Mouse (Mus musculus): ENCODE measurements around the gene Adcy7.
A peak's percentile ranks its signal among the peaks of the same experiment; 100 is the strongest.

Gene Adcy7

DNA sequence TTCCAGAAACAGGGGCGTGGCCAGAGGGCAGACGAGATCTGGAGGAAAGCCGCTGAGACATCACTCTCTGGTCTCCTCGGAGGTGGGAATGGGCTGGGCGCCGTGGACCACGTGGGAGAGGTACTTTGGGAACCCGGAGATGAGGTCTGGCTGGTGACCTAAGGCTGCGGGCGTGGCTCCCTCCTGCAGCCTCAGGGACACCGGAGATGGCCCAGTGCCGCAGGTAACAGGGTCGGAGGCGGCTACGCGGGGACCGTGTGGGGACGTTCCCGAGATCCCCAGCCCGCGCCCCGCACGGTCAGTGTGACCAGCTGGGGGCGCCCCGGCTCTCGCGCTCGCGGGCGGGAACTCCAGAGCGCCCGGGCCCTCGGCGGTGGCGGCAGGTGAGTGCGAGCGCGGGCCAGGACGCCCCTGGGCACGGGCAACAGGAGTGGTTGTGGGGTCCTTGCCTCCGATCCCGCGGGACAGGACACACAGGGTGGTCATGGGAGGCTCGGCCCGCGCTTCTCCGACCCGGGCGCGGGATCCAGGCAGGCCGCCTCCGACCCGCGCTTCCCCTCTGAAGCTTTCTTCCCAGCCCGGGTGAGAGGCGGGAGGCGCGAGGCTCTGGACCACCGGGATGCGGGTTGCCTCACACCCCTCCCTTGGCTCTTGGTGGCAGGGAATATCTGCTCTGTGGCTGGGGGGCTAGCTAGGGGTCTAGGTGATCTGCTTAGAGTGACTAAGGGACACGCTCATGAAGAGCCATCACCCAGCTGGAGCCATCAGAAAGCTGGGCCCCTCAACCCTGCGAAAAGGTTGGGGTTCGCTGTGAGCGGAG is at the start of gene Adcy7:
Gene Adcy7 (plus strand): TSS at position 173 of the 820 bp plus-strand sequence.
- peak; percentile 45 for DNase-seq

DNA sequence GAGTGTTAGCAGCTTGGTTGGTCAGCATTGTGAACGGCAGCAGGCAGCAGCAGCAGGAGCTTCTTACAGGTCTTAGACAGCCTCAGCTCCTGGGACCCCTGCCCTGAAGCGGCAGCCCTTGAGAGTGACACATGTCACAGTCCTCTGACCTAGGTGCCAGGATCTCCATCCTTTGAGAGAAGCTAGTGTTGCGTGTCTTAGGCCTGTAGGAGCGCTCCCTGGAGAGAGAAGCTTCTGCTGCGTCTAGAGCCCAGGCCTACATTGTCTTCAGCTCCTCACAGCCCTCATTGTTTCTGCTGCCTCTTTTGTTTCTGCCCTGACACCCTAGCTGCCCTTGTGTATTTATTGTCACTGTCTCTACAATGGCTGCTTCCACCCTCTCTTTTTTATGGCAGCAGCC is 46.8 kb upstream of the Adcy7 start:
- DNase-seq, result no peak

DNA sequence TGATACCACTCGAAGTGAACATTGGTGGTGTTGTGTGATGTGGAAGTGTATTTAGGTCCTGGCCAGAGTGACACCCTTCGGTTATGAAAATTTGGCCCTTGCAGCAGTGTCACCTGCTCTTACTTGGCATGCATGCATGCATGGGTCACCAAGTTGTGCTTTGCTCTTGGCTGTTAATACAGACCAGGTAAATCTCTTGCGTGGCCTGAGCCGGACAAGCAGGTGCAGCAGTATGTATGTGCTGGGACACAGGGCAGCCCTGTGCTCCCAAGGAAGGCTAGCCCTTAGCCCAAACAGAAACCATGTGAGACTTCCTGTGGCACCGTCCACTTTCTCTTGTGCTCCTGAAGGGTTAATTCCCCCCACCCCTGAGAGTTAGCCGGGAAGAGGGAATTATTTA is 44.4 kb upstream of the Adcy7 start:
- peak; percentile 19 for DNase-seq

DNA sequence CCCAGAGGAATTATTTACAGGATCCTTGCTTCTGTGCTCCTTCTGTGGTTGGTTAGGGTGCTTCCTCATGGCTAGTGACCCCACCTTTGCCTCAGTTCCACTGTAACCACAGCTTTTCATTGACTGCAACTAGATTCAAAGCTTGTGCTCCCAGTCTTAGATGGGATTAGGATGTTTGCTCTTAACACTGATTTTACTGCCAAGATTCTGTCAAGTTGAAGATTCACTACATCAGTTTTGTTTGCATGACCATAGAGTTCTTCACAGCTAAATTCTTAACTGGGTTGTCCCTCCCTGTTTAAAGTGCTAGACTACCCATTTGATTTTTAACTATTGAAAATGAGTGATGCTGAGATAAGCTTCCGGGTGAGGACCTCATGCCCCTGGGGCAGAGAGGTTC is 43.9 kb upstream of the Adcy7 start:
- no peak for DNase-seq

DNA sequence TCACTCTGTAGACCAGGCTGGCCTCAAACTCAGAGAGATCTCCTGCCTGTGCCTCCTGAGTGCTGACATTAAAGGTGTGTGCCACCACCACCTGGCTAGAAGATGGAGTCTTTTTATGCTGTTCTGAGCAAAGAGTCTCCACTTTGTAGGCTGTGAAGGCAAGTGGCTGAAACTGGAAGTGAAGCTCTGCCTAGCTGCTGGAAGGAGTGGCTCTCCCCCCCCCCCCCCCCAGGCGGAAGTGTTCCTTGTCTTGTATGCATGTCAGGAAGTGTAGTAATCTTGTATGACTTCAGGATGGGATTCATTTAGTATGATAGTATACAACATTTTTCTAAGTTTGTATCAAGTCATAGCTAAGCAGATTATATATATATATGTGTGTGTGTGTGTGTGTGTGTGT is 43.4 kb upstream of the Adcy7 start:
- no peak for DNase-seq

DNA sequence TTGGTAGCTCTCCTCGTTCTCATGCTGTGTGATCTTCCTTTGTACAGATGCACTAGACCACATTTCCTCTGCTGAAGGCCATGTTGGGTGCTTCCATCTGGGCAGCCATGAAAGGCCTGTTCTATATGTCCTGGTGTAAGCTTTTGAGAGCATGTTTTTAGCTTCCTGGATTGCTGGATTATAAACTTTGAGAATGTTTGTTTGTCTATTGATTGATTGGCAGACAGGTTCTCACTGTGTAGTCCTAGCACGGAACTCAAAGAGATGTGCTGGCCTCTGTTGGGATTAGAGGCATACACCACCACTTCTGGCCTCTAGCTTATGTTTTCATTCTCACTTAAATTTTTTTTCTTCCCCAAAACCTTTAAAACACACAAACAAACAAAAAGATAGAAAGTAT is 35.5 kb upstream of the Adcy7 start:
- DNase-seq, result no peak

DNA sequence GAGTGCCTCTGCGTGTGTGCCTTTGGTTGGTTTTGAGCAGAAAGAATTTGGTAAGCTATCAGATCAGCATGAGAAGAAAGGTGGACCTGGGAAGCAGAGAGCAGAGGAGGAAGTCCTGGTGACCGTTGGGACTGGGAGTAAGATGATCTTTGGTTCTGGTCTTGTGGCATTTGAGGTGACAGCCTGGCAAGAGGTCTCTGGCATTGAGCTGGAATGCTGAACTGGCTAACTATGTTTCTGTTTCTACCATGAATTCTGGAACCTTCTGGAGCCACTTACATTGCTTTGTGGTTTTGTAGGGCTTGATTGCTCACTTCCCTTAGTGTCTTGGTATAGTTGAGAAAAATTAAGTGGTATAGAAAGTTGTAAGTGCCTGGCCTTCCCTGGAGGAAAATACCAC is 34.6 kb upstream of the Adcy7 start:
- no peak for DNase-seq

DNA sequence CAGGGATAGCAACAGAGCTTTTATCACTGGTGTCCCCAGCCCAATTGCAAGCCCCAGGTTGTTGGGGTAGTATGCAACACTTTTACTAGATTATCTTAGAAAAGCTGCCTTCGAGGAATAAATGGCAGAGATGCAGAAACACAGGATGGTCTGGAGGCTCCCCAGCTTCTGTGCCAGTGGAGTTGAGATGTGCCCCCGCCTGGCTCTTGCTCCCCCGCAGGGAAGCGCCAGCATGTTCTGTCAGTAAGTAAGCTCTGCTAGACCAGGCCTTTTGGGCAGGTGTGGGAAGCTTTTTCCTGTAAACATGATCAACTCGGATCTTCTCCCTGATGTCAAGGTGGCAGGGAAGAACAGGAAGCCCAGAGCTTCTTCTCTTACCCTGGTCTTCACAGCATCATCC is 32.9 kb upstream of the Adcy7 start:
- DNase-seq, result no peak

DNA sequence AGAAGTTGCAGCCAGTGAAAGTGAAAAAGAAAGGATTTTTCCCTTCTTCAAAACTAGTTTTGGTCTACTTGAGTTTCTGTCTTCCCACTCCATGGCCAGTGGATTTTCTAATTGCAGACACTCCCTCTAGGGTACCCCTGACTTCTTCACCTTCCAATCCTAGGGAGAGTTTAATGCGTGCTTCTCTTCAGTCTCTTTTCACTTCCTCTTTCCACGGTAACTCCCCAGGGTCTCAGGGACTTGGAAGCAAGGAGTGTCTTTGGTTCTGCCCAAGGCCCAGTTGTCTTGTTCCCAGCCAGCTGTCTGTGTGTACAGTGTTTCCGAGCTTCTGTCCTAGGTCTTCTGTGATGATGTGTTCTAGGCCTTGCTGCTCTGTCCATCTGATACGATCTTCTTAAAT is 30.3 kb upstream of the Adcy7 start:
- DNase-seq, result no peak

DNA sequence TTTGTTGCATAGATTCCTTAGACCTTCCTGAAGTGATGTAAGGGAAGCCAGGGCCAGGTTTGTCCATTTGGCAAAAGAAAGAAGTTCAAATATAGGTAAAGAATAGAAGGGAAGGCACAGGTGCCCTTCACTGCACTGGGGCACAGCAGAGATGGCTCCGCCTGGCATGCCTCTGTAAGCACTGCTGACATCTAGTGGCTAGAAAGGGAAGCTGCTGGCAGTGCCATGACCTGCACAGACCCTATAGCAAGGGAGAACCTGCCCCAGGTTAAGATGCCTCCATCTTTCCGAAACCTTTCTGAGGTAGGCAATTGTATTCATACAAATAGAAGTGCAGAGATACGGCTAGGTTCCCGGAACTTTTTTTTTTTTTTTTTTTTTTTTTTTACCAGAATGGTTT is 27.9 kb upstream of the Adcy7 start:
- DNase-seq, result peak; percentile 55

DNA sequence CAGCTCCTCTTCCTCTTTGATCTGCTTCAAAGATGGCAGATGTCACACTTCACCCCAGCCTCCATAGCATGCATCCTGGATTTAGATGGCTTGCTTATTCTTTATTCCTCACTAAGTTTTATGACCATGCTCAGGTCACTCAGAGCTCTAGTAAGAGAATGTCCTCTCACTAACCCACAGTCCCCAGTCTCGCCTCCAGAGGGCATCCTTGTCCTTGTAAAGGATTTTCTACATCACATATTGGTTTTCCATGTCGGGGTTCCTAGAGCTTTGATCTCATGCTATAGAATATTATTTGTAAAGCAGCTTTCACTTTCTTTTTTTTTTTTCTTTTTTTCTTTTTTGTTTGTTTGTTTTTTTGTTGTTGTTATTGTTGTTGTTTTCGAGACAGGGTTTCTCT is 19.4 kb upstream of the Adcy7 start:
- DNase-seq, result no peak

DNA sequence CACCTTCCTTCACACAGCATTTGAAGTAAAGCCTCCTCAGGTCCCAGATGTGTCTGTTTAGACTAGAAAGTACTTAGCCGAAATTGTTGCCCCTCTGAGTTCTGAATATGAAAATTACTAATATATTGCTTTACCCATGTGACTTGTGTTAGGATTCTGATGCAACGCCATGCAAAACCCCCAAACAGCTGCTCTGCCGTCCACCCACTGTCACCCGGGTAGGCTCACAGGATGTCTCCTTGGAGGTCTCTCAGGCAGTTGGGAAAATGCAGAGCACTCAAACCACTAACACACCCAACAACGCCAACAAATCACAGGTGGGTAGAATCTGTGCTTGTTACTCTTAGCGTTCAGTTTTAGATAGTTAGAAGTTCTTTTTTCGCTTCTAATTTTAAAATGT is 17.2 kb upstream of the Adcy7 start:
- no peak for DNase-seq

DNA sequence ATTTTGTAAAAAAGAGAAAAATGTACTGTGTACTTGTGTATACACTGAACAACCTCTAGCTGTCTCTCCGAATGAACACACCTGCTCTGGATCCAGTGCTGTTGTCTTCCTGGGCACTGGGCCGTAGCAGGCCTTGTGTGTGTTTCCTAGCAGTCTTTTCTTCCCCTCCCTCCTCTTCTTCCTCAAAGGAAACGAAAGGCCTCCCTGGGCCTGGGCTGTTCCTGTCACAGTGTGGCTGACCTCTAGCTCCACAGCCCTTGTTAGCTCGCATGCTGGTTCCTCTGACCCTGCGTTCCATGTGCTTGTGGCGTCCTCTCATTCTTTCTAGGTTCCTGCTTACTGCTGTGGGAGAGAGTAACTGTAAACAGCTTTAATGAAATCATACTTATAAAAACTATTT is 14.2 kb upstream of the Adcy7 start:
- no peak for DNase-seq

DNA sequence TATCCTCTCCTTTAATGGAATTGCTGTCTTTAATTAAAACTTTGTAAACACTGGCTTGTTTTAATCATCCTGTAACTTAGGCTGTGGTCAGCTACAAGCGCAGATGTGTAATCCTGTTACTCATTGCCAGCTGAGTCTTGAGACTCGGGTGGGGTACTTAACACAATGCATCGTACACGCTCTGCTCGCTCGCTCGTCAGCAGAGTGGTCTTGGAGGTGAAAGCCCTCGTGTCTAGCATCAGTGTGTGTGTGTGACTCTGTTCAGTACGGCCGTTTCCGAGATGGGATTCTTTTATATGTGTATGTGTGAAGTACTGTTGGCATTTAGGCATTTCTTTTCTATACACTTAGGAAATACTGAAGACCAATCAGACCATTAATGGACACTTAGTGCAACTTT is 13.7 kb upstream of the Adcy7 start:
- DNase-seq, result no peak

DNA sequence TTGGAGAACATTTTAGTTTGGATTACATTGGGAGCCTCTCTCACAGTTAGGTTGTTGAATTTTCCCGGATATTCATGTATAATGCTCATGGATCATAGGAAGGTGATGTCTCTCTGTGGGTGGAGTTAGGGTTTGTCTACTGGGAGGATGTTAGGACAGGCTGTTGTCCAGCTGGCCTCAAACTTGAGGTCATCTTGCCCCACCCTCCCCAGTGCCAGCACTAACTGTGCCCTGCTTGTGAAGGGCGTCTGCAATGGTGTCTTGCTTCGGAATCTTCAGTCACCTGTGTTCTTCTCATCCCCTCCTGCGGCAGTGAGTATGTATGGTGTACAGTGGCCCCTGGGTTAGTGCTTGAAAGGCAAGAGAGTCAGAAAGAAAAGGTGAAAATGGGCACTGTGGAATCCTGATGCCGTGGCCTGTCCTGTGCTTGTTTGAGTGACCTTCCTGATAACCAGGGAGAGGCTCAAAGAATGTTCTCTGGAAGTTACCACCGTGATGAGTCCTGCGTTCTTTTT is 11.7 kb upstream of the Adcy7 start:
- DNase-seq, result no peak

DNA sequence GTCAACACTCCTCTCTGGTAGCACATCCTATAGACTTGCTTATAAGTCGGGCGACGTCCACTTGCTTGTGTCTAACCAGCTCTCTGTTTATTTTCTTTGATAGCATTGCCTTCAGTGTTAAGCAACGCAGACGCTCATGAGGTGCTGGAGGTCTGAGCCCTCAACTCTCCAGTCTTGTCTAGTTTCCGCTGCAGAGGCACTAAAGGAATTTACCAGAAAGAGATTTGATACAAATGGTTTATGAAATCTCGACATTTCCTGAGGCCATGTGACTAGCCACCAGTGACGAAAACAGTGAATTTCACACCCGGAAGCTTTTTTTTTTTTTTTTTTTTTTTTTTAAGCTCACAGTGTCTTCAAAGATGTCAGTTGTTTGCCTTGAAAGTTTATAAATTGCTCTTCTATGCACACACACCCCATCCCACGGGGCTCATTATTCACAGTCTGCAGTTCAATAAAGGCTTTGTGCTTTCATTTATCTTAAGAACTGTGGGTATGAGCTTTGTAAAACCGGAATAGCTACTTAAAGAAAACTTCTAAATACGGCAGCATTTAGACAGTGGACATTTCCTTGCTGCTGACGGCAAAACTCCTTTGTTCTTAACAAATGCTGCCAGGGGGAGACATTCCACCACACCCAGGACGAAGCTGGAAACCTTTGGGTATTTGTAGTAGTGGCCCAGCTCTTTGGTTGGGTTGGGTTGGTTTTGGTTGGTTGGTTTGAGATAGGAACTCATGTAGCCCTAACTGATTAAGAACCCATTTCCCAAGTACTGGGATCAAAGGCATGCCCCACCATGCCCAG is 9.2 kb upstream of the Adcy7 start:
- DNase-seq, result no peak

DNA sequence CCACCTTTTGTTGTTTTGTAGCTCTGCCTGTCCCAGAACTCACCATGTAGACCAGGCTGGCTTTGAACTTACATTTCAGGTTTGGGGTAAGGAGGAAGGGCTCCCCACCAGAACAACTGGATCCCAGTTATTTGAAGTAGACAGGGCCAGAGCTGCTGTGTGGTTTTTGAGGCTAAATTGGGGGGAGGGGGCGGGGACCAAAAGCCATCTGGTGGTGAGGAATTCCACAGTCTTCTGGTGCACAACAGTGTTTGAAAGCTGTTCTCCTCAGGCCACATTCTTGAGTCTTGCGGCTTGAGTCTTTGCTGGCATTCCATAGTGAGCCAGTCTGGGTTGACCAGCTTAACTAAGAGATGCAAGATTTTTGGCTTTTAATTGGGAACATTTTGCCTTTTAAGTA is 6.7 kb upstream of the Adcy7 start:
- DNase-seq, result no peak

DNA sequence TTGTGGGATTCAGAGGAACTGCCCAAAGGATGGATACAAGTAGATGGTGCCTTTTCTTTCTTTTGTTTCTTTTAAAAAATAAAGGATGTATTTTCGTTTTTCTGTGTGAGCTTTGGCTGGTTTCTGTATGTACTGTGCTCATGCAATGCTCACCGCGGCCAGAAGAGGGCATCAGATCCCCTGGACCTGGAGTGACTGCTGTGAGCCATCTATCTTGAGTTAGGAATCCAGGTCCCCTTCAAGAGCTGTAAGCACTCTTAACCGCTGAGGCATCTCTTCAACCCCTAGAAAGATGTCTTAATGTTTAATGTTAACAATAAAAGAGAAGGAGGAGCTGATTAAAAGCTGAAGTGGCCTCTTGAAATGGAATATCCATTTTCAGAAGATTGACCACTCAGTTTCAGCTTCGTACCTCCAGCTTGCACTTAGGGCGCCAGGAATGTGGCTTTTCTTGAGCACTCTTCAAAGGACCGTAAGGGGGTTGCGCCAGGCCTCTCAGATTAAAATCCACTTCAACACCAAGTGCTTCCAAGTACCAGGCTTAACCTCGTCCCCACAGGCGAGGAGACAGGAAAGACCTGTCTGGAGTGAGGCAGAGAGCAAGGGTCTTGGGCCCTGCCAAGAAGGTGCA is 5.9 kb upstream of the Adcy7 start:
- peak; percentile 57 for DNase-seq

DNA sequence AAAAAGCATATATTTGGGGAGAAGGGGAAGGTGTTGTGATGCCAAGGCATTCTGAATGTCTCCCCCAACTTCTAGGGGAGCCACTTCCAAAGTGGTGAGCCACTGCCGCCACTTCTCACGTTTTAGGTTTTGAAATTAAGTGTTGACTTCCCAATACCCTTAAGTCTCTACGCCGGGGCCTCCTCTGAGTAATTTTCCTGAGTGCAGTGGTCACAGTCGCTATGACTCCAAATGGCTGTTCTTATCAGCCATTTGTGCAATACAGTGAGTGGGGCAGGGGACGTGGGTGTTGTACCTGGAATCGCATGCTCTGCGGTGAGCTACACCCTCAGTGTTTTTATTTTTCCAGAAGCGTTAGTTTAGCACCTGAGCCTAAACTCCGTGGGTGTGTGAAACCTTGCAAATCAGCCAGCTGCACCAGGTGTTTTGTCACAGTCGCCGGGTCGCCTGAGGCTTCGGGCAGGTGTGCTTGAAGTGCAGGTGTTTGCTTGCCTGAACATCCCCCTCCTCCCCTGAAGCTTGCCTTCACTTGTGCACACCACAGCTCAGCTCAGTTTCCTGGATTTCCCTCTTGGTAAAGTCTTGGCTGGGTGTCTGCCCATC is 5.3 kb upstream of the Adcy7 start:
- DNase-seq, result no peak

DNA sequence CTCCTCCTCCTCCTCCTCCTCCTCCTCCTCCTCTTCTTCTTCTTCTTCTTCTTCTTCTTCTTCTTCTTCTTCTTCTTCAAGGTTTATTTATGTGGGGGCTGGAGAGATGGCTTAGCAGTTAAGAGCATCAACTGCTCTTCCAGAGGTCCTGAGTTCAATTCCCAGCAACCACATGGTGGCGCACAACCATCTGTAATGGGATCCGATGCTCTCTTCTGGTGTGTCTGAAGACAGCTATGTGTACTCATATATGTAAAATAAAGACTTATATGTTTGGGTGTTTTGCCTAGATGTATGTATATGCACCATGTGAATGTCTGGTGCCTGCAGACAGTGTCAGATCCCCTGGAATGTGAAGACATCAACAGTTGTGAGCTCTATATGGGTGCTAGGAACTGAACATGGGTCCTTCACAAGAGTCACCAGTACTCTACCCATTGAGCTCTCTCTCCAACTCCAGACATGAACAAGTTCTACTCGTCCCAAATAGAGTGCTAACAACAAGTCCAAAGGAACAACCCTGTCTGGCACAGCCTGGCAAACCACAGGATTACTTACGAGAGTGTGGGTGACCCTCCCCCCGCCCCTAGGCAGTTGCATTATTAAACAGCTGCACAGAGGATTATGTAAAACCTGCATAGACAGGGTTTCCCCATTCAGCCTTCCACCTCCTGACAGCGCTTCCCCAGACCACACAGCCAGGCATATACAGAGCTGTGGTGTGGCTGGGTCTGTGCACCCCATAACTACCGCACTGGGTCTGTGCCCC is 2.9 kb upstream of the Adcy7 start:
- DNase-seq, result no peak

DNA sequence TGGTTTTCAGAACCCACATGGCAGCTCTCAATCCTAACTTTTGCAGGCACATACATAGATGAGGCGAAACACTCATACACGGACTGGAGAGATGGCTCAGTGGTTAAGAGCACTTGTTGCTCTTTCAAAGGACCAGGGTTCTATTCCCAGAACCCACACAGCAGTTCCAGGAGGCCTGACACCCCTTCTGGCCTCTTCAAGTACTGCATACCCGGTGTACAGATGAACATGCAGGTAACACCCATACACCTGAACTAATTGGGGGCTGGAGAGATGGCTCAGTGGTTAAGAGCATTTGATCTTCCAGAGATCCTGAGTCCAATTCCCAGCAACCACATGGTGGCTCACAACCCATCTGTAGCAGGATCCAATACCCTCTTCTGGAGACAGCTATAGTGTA is 2.1 kb upstream of the Adcy7 start:
- DNase-seq, result no peak

DNA sequence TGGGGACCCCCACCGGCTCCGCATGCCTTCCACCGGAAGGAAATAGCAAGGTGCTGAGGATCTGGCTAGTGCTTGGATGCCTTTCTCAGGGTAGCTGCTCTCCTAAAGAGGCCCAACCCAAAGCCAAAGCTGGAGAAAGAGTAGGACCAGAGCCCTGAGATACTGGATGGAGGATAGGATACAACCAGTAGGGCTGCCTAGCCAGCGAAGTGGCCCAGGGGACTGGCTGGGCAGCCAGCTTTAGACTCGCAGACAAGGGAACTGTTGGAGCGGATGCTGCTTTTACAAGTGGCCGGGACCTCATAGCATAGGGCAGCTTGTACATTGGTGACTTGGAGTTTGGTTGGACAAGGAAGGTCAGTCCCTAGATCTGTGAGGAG is 838 bp downstream of the Adcy7 start:
- DNase-seq, result no peak

DNA sequence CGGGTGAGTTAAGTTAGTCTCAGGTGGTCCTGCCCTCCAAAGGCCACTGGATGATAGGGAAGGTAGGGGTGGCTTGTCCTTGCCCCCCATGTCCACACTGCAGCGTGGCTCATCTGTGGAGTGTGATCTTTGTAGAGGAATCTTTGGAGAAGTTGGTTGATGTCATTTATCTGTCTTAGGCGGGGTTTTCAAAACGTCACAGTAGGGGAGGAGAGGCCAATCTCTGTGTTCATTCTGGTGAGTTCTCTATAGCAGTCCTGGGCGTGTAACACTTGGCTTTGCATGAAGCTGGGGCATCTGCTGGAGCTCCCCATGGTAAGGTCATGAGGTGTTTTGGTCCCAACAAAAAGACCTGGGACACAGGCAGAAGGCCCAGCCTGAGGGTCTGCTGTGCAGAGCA is 1.9 kb downstream of the Adcy7 start:
- no peak for DNase-seq

Data from cerebellum, adult 11-12 months (tissue).